Mouse (Mus musculus): ENCODE data around the gene Kl.

DNA sequence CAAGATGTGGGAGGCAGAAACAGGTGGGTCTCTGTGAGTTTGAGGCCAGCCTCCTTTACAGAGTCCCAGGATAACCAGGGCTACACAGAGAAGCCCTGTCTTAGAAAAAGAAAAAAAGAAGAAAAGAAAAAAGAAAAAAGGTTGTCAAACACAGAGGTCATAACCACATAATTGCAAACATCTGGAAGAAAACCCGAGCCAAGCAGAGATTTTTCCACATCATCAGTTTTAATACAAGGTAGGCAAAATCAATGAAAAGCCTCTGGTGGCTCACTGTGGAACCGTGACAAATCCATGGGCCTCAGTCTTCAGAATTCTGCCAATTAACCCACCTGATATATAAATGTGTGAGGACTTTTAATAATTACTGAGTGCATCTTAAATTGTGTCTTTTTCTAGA is 14.9 kb upstream of the Kl start:
- TF ChIP-seq POLR2A (IDR thresholded peaks at IDR 0.05; ENCODE audit: low read depth, low read length) = no peak
- no peak for TF ChIP-seq CTCF (conservative IDR thresholded peaks at IDR 0.05; ENCODE audit: insufficient read depth, insufficient read length, low read depth, low read length)

Data from kidney, adult 2 months (tissue).